Mouse (Mus musculus): ENCODE measurements at regions not wholly inside any gene's neighbourhood (a gene's known extent, or its start where the extent isn't known, plus 50 kb on each side); places are given as distances from the start of the nearest gene placed in this dataset.
"Not testable (repeated sequence)": the region's sequence is repeated elsewhere in the genome, so short reads cannot be mapped to it uniquely, and the experiment has no call there.

DNA sequence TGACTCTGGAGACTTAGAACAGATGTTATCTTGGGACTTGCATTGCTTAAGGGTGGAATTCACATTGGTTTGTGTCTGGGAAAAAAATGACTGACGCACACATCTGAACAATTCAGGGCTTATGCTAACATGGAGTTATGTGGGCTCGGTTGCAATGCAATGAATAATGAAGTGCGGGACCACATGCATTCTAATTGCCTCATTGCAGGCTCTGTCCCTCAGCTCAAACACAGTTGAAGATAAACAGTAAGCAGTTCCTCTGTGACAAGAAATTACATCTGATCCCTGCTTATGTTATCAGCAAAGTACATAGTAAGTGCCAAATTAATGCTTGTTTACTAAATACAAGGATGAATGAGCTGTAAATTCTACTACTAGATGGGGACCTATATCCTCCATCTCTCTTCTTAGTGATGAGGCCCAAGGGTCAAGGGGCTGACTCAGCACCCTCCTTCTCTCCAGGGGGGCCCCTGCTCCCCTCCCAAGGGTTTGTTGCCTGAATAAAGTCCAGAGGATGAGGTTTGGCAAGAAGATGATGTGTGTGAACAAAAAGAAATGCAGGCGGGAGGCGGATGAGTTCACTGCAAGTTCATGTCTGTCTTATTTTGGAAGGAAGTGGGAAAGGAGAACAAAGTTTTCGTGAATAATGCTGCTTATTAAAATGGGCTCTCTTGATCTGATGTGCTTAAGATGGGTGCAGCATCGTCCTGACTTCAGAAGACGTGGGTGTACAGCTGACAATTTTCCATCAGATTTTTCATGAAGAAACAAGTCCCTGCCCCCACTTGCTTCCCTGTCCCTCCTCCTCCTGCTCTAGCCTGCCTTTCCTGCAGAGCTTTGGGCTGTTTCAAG is 533.1 kb downstream of the Shisa9 start:
- DNase-seq = peak; percentile 9

DNA sequence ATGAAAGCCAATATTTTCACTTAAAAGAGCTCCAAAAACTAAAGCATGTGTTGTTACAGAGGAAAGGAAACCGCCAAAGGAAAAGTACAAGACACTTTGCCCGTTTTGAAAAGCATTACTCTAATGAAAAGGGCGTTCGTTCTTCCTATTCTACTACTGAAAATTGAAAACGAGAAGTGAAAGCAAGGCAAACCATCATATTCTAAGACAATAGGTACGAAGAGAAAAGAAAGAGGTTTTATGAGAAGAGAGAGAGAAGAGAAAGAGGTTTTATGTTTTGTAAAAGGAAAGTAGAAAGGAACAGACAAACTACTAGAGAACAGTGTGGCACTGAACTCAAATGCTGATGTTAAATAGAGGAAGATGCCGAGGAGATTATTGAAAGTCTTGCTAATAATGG is 534.4 kb downstream of the Shisa9 start:
- DNase-seq = no peak

DNA sequence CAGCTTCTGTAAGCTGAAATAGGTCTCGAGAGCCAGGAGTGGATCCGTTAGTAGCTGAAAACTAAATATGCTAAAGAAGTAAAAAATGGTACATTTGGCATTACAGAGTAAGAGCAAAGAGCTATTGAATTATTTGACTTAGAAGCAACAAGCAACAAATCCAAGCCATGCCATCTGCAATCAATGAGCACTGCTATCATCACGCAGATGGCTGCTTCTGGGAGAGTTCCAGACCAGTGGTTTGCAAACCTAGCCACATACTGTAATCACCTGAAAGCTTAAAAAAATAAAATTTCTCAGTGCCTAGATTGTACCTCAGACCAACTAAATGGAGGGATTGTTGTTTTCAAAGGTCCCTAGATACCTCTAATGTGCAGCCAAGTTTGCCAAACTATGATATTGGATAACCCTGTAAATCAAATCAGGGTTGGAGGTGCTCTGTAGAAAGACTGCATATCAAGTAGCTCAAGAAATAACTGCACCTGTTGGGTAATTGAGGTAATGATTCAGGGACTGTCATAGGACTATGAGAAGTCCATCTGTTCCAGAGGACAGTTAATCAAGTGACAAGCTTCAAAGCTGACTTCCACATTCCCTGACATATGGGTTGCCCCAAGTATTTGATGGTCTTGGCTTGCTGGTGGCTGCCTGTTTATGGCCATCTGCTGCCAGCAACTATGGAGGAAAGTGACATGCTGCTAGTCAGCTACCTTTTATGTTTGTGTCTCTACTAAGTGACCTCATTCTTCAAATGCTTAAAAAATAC is 538.0 kb downstream of the Shisa9 start:
- peak; percentile 32 for DNase-seq

DNA sequence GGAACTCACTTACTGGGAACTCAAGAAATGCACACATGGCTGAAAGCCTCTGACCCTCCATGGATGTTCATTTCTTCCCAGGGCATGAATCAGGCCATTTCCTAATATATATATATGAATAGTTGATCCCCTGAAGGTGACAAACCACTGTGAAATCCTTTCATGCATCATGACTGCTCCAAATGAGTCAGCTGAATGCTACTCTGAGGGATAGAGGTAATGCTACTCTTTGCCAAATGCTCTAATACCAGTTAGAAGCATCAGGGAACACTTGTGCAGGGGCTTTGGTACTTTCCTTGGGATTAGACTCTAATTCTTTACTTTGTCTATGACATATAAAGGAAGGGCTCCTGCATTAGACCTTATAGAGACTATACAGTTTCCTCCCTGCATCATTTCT is 561.0 kb upstream of the Ercc4 start:
- DNase-seq = no peak

DNA sequence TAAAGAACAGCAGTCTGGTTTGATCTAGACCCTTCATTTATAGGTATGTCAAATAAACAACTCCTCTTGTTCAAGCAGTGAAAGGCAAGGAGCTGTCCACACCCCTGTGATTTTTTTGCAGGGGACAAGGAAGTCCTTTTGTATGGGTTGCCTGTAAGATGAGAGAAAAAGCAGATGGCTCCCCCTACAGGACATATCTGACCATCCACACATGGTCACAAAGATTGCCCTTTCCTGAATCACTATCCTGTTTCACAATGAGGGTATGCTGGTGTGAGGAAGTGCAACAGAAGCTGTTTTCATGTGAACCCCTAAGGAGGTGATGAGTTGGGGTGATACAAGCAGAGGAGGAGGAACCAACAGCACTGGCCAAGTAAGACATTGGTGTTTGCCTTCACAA is 520.6 kb upstream of the Ercc4 start:
- no peak for DNase-seq

DNA sequence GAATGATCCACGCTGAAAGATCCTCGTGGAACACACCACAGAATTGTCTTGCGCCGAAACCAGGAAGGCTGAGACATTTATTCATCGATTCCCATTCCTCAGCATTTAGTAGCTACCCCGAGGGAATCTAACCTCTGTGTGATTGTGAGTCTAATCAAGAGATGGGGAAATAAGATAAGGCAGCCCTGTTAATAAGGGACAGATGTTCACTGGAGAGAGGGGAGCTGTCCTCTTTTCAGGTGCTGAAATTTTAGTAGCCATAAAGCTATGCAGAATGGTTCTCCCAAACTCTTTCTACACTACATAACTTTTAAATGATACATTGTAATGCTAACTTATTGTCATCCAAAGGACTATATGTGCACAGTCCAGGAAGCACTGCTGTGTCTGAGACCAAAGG is 501.2 kb upstream of the Ercc4 start:
- DNase-seq = no peak

DNA sequence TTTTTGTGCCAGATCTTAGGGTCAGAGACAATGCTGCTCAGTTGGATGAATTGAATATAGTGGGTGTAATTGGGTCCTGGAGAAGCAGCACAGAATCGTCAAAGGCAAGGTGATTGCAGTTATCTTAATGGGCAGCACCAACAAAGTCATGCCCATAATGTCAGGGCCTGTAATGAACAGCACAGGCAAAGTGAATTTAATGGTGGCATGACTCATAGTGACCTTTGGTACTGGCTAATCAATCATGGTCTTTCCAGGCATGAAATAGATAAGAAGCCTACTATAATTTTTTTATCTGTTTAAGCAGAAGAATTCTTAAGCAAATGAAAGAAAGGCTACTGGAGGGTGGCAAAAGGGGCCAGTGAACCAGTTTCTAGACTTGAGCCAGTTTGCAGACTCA is 498.4 kb upstream of the Ercc4 start:
- no peak for DNase-seq

DNA sequence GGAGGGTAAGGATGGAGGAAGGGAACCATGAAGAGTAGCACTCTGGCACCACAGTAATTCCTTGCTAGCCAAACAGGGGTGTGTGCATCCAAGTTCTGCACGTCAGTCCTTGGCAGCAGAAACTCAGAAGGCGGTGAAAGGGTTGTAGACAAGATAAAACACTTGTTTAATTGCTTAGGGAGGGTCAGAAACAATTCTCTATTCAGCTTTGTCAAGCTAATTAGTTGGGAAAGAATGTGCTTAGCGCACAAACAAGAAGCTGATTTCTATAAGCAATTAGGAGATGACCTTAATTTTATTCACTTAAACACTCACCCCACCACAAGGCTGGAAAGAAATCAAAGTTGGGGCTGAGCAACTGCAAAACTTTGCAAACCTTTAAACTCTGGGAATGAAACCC is 491.7 kb upstream of the Ercc4 start:
- DNase-seq = no peak

DNA sequence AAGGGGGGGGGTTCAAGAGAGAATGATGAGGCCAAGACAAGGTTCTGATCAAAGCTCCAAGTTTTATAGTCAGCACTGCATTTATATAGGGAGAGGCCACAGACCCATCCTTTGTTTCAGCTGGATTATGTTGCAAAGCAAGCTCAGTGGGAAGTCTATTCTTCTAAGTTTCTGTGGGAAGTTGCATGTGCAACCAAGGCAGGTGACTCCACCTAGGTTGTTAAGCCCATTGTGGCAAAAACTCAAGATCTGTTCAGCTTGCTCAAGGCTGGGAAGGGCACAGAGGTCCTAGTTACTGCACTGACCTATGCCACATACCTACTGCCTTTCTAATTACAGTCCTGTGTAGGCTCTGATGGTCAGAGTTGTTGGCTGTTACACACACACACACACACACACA is 477.0 kb upstream of the Ercc4 start:
- no peak for DNase-seq

DNA sequence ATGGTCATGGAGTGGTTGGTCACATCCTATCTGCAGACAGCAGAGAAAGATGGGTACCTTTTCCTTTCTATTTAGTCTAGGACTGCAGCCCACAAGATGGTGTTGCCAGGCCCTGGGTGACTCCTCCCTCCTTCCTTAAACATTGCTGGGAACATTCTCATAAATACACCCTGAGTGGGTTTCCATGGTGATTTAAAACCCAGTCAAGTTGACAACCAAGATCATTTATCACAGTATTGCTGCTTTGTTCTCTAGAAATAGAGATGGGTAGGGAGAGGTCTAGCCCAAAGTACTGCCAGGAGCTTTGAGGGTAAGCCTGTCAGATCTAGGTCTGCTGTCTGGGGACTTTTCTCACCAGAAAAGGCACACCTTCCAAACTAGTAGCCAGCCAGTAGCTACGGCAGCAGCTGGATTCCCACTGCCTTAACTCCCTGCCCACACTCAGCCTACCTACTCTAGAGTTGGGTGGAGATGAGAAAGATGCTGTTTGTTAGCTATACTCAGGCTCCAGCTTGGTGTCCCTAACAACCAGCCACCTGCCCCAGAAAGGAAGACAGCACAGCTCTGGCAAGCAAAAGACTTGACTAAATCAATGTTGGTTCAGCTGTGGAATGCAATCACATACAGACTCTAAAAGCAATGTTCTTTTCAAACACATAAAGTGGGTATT is 470.4 kb upstream of the Ercc4 start:
- DNase-seq = peak; percentile 63

DNA sequence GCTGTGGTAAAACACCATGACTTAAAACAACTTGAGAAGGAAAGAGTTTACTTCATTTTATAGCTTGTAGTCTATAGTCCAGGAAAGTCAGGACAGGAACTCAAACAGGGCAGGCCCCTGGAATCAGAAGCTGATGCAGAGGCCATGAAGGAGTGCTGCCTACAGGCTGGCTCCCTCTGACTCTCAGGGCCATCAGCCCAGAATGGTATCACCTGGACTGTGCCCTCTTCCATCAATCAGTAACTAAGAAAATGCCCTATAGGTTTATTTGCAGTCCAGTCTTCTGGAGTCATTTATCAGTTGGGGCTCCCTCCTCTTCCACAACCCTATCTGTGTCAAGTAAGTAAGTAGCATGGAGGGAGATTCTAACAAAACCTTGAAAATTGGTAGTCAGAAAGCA is 466.4 kb upstream of the Ercc4 start:
- DNase-seq = no peak

DNA sequence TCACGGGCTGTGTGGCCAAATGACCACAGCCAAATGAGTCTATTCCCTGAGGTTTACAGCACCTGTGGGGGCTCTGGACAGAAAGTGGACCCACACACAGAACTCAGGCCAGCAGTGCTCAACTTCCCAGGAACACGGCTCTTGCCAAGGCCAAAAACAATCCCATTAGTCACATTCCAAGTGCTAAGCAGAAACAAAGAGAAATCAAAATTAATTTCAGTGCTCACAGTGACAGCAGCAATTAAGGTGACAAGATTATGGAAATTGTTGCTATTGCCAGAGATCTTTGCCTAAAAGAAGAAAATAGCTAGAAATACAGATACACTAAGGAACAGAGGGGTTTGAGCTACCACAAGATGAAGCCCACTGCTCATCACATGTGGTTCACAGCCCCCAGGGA is 464.9 kb upstream of the Ercc4 start:
- no peak for DNase-seq

DNA sequence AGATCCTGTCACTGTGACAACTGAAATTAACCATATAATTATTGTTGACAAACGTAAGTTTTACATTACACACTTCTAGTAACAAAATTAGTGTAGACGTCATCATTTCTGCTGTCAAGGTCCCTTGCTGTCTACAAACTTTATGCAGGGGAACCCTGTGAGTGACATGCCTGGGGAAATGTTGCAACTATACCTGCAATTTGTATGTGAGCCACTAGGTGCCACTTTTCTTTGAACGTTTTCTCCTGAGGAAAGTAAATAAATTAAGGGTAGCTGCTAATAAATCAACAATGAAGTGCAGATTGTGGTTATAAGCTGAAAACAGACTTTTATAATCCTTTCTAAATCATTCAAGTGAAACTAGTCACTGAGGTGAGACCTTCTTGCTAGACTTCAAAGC is 457.3 kb upstream of the Ercc4 start:
- DNase-seq = no peak

DNA sequence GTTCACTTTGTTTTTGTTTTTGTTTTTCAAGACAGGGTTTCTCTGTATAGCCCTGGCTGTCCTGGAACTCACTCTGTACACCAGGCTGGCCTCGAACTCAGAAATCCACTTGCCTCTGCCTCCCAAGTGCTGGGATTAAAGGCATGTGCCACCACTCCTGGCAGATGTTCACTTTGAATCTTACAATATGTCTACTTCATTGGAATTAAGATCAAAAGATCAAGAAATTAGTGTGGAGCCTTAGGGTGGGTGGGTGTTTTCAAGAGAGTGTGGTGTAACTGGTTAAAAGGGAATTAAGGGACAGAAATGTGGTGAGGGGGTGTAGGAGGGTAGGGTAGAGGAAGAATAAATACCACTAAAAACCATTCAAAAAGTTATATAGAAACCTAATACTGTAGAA is 435.8 kb upstream of the Ercc4 start:
- not testable (repeated sequence) for DNase-seq

DNA sequence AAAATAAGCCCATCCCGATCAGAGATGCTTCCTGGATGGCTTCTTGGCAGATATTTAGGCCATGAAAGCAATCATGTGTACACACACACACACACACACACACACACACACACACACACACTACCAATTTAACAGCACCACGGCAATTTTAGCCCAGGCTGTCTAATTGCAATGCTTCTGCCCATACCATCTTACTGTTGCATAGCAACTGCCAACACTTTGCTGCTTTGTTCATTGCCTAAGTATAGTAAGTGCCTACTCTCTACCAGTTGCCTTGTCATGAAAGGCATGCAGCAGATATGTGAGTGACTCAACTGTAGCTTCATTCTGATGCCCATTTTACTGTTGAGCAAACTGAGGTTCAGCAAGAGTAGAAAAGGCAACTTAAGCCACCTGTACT is 428.0 kb upstream of the Ercc4 start:
- DNase-seq = no peak

DNA sequence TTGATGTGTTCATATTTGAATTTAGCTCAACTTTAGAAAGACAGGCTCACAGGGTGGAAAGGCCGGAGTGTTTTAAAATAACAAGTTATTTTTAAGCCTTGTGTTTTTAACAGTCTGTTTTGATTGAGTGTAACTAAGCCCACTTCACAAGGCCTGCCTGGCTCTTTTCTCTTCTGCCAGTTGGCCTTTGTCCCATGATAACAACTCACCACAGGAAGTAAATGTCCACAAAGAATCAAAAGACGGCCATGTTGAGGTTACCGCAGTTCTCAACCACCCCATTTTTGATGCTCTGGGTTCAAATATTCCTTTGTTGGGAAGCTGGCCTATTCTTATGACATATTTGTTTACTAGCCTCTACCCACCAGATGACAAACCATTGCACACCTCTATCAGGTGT is 423.7 kb upstream of the Ercc4 start:
- no peak for DNase-seq

DNA sequence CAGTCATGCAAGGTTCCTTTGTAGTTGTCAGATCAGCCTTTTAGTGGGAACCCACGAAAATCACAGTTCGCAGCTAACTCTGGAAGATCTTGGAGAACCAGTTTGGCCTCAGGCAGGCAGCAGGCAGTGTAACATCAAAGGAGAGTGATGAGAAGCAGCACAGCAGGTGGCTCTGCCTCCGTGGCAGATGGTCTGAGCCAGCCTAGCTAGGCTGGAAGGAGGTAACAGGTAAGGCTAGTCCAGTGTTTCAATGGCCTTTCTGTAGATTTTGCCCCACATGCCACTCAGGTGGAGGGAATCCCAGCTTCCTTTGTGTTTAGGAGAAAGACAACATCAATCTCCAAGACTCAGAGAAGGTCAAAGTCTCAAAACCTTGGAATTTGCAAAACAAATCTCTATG is 417.7 kb upstream of the Ercc4 start:
- DNase-seq = peak; percentile 9

DNA sequence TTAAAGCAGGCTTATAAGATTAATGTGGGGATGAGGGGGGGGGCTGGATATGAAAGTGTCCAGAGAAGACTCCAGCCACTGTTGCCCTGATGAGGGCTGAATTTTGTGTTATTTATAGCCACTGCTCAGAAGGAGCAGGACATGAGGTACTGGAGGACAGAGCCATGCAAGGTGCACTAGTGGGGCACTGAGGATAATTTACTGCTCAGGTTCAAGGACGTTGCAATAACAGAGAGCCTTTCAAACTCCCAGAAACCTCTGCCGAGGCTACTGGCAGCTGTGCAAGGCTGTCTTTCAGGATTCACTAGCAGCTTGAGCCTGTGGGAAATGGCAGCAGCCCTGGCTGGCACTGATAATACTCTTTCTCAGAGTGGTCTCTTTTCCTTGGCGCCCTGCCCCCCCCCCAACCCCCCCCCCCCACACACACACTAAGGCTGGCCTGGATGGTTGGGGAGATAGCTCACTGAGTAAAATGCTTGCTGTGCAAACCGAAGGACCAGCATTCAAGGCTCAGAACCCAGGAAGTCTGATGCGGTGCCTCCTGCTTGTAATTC is 416.7 kb upstream of the Ercc4 start:
- DNase-seq = no peak

DNA sequence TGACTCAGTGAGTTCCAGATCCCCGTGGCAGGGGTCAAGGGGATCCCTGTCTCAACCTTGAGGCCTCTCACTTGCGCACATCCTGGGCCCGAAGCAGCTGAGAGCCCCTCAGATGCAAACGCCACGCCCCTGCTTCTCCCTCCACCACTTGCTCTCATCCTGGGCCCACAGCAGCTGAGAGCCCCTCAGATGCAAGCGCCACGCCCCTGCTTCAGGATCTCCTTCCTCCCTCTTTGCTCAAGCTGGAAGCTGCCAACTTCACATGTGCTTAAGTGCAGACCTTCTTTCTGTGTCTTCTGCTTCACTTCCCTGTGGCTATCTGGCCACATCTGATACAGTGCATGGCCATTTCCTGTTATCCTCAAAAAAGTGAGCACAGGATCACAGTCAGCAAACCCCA is 416.1 kb upstream of the Ercc4 start:
- DNase-seq = no peak

DNA sequence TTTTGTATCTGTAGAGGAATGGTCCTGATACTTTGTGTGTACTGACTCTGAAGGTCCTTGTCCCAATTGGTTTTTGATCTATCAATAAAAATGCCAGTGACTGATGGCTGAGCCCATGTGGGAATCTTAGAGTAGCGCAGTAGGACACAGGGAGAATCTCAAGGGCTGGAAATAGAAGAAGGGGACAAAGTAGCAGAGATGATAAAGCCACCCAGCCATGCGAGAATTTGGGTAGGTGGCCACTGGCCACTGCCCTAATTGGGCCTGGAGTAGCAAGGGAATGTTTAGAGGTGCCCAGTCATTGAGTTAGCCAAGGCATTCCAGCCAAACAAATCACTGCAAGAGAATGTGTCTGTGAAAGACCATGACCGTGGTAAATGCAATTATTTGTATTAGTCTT is 414.8 kb upstream of the Ercc4 start:
- DNase-seq = no peak

DNA sequence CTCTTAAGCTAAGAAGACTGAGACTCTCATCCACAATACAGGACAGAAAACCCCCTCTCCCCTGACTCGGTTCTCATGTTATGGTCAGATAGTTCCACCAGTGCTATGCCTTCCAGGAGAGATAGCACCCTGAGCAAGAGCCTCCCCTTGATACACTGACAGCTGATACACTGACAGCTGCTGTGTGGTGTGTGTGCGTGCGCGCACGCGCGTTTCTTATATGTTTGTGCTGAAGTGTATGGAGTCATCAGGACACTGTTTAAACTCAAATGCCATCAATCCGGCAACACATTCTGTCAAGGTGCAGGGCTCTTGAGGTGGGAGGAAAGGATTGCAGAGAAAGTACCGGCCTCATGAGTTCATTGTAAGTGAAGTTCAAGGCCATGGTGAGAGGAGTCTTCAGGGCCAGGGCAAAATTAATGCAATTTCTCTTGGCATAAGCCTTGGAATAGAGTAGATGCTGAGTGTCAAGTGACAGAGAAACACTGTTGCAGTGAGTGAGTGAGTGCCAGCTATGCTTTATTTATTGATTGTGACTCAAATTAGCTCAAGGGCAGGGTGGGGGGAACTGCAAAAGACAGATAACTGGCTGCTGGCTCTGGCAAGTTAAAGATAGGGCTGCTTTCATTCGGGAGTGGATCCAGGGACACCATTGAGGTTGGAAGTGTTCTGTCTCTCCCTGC is 412.4 kb upstream of the Ercc4 start:
- DNase-seq = no peak

DNA sequence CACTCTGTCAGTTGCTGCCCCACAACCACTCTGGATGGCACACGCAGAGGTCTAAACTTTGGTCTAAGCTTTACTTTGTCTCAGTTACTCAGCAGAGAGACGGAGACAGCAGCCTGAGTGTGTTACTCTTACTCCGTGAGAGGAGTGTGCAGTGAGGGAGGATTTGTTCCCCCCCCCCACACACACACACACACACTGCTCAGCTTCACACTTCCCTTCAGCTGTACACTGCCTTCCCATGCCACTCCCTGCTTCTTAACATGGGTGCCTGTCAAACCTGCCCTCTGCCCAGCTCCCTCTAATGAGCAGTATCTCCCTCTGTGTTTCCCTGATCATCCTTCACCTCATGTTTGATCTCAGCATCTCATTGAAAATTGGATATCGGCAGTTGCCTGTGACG is 409.9 kb upstream of the Ercc4 start:
- DNase-seq = no peak

DNA sequence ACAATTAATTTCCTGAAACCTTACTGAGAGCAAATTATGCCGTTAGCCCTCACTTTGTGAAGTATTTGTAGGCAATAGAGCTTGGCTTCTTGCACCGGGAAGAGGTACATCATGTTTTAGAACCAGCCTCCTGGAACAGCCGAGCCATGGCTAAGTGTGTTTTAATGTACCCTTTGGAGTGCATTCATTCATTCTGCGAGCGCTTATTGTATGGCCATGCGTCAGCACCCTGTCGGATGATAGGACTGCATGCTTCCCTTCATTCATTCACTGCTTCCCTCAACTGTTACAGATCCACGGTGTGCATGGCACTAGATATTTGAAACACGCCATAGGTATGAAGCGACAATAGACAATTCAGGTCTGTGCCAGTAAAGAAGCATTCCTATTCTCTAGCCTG is 409.4 kb upstream of the Ercc4 start:
- no peak for DNase-seq
